Mouse (Mus musculus) intestine, postnatal 0 days (tissue): ENCODE data around the gene Chn1. TPM values are rescaled to one million over a fixed set of nuclear protein-coding genes. Genes with fewer than 3 reads are reported as not detected.

ENCODE experiments used
- ATAC-seq: fragments of 200-750 bp; cut with Nextera tagmentation; 2 replicates; pipeline ENCODE4 v1.8.0; 2017; ENCODE audit warnings: mild to moderate bottlenecking, moderate TSS enrichment, moderate library complexity
- H3K27ac ChIP-seq: fragments of 300-500 bp; sonication (generic); 2 replicates; pipeline ENCODE4 v1.5.1; 2014; ENCODE audit warnings: mild to moderate bottlenecking, low read depth, low read length, moderate library complexity
- H3K27me3 ChIP-seq: fragments of 300-500 bp; sonication (generic); replicated peaks from 2 replicates; pipeline ENCODE4 v1.6.1; 2014; ENCODE audit warnings: low read length, mixed read lengths; ENCODE audit not compliant: control insufficient read depth, insufficient read depth
- H3K36me3 ChIP-seq: fragments of 300-500 bp; sonication (generic); 2 replicates; pipeline ENCODE4 v1.6.1; 2014; ENCODE audit warnings: mild to moderate bottlenecking, moderate library complexity; ENCODE audit not compliant: control insufficient read depth, insufficient read depth
- H3K4me1 ChIP-seq: fragments of 300-500 bp; sonication (generic); replicated peaks from 2 replicates; pipeline ENCODE4 v1.6.1; 2014; ENCODE audit warnings: antibody characterized with exemption, low read length, mixed read lengths; ENCODE audit not compliant: control insufficient read depth, insufficient read depth
- H3K4me2 ChIP-seq: fragments of 300-500 bp; sonication (generic); replicated peaks from 2 replicates; pipeline ENCODE4 v1.6.1; 2014; ENCODE audit warnings: low read depth, mild to moderate bottlenecking, moderate library complexity
- H3K4me3 ChIP-seq: fragments of 300-500 bp; sonication (generic); 2 replicates; pipeline ENCODE4 v1.5.1; 2014; ENCODE audit warnings: low read depth, low read length
- H3K9ac ChIP-seq: fragments of 300-500 bp; sonication (generic); 2 replicates; pipeline ENCODE4 v1.6.1; 2014; ENCODE audit warnings: mild to moderate bottlenecking, low read depth, low read length
- H3K9me3 ChIP-seq: fragments of 300-500 bp; sonication (generic); 2 replicates; pipeline ENCODE4 v1.6.1; 2016; ENCODE audit warnings: mixed run types; ENCODE audit not compliant: control insufficient read depth
- CTCF ChIP-seq: sonication (generic); IDR thresholded peaks from 2 replicates; pipeline ENCODE4 v1.5.1; 2016; ENCODE audit warnings: low read depth, mild to moderate bottlenecking, control low read depth, antibody characterized with exemption, moderate library complexity
- WGBS: fragments of 180-500 bp; shearing (Covaris S2); extraction: QIAGEN DNeasy Blood & Tissue Kit; methylation state at CpG from one replicate; pipeline ENCODE4 v1.1.7; 2014; 5-methylcytosine and 5-hydroxymethylcytosine counted together
- polyA plus RNA-seq: library from polyadenylated mRNA; unstranded; fragments of >200 nt; fragmentation: Nextera tagmentation; extraction: Ambion mirVana; gene quantifications from 2 replicates; pipeline ENCODE4 v1.2.1, GENCODE M21; 2015

Chn1 gene
- polyA plus RNA-seq, 1 experiment from 2014 or later = 9.5 TPM

- no peaks in the 10 kb centered on the region for H3K9me3 ChIP-seq
- TF ChIP-seq CTCF = no peak
- H3K9ac ChIP-seq = no peak overlapping the region
- no peak for ATAC-seq
- WGBS = 94% methylated on average over 7 of the region's 7 CpGs
- no peak overlapping the region for H3K4me3 ChIP-seq
- no peak overlapping the region for H3K4me2 ChIP-seq
- no peak overlapping the region for H3K27ac ChIP-seq
- H3K36me3 ChIP-seq = no peaks in the 10 kb centered on the region
- no peaks in the 10 kb centered on the region for H3K4me1 ChIP-seq
- H3K27me3 ChIP-seq = no peaks in the 10 kb centered on the region
Measured at GRCm38 (mm10) chr2:73631816-73632215, 143.3 kb downstream of the Chn1 start.

GRCm38 (mm10) chr2:73618486-73619052, 156.6 kb downstream of the Chn1 start:
- Histone ChIP-seq H3K4me1 (no peaks in the 10 kb centered on the region), H3K27me3 (no peaks in the 10 kb centered on the region), H3K9ac (no peak overlapping the region), H3K27ac (no peak overlapping the region), H3K4me2 (no peak overlapping the region), H3K36me3 (no peaks in the 10 kb centered on the region), H3K4me3 (no peak overlapping the region), H3K9me3 (no peaks in the 10 kb centered on the region)
- WGBS = 67% methylated on average over 4 of the region's 4 CpGs
- ATAC-seq = no peak
- TF ChIP-seq CTCF = no peak

GRCm38 (mm10) chr2:73616434-73617057, 158.6 kb downstream of the Chn1 start:
- Histone ChIP-seq H3K27me3 (no peaks in the 10 kb centered on the region), H3K9me3 (no peaks in the 10 kb centered on the region), H3K27ac (peak overlapping the region; percentile 50), H3K9ac (no peak overlapping the region), H3K4me2 (no peak overlapping the region), H3K36me3 (no peaks in the 10 kb centered on the region), H3K4me3 (no peak overlapping the region), H3K4me1 (no peaks in the 10 kb centered on the region)
- 59% methylated on average over 17 of the region's 17 CpGs for WGBS
- ATAC-seq = peak; percentile 92
- TF ChIP-seq CTCF = no peak

GRCm38 (mm10) chr2:73615456-73615855, 159.7 kb downstream of the Chn1 start:
- Histone ChIP-seq H3K9ac (no peak overlapping the region), H3K4me1 (no peaks in the 10 kb centered on the region), H3K27me3 (no peaks in the 10 kb centered on the region), H3K9me3 (no peaks in the 10 kb centered on the region), H3K4me2 (no peak overlapping the region), H3K4me3 (no peak overlapping the region), H3K36me3 (no peaks in the 10 kb centered on the region), H3K27ac (no peak overlapping the region)
- no peak for ATAC-seq
- WGBS = 95% methylated on average over 5 of the region's 5 CpGs
- no peak for TF ChIP-seq CTCF

GRCm38 (mm10) chr2:73614303-73614702, 160.8 kb downstream of the Chn1 start:
- H3K4me1 ChIP-seq = no peaks in the 10 kb centered on the region
- H3K27me3 ChIP-seq = no peaks in the 10 kb centered on the region
- ATAC-seq = no peak
- no peaks in the 10 kb centered on the region for H3K36me3 ChIP-seq
- no peak overlapping the region for H3K4me3 ChIP-seq
- 96% methylated on average over 8 of the region's 8 CpGs for WGBS
- no peak overlapping the region for H3K4me2 ChIP-seq
- H3K9ac ChIP-seq = no peak overlapping the region
- no peaks in the 10 kb centered on the region for H3K9me3 ChIP-seq
- no peak overlapping the region for H3K27ac ChIP-seq
- no peak for TF ChIP-seq CTCF

- no peak for TF ChIP-seq CTCF
- ATAC-seq = no peak
- Histone ChIP-seq H3K9ac (no peak overlapping the region), H3K36me3 (no peaks in the 10 kb centered on the region), H3K9me3 (no peaks in the 10 kb centered on the region), H3K4me3 (no peak overlapping the region), H3K4me1 (no peaks in the 10 kb centered on the region), H3K27me3 (no peaks in the 10 kb centered on the region), H3K4me2 (no peak overlapping the region), H3K27ac (no peak overlapping the region)
- 93% methylated on average over 7 of the region's 7 CpGs for WGBS
Measured at GRCm38 (mm10) chr2:73612941-73613340, 162.2 kb downstream of the Chn1 start.
